In genomic region chr1:174502031-174502845, GRCm38 (mm10) we compare ENCODE assay signal across 8 mouse cellular contexts. TPM values are rescaled to one million over a fixed set of nuclear protein-coding genes. Genes with fewer than 3 reads are reported as not detected.
DNase-seq lines count a peak whose midpoint lies in the region; ATAC-seq and TF ChIP-seq lines count a peak whose summit lies in the region.

No protein-coding gene starts in this region.

- H3K4me2 ChIP-seq in midbrain, embryonic 11.5 days = peak overlapping the region; percentile 89

- 0% methylated on average over 40 of the region's 40 CpGs for WGBS in midbrain, embryonic 11.5 days

- peak overlapping the region; percentile 43 for H3K4me3 ChIP-seq in embryonic fibroblast, embryonic 13.5 days (ENCODE audit: insufficient read depth, low read length)
- peak overlapping the region; percentile 69 for H3K4me3 ChIP-seq in midbrain, embryonic 11.5 days (ENCODE audit: low read depth, low read length)

- no peak for TF ChIP-seq CTCF in embryonic fibroblast, embryonic 13.5 days (IDR thresholded peaks at IDR 0.05; ENCODE audit: borderline replicate concordance, insufficient read depth, low read length)

- H3K36me3 ChIP-seq in midbrain, embryonic 11.5 days (ENCODE audit: control insufficient read depth, insufficient read depth, low read length) = no peaks in the 10 kb centered on the region

- no peaks in the 10 kb centered on the region for H3K27me3 ChIP-seq in midbrain, embryonic 11.5 days (ENCODE audit: control insufficient read depth, insufficient read depth, low read length)

- DNase-seq in adrenal gland, adult (ENCODE audit: inconsistent age in 2 of 2, low spot score in 1 of 2) = peak; percentile 20 to 50
- no peak for DNase-seq in adrenal gland, adult 8-10 months
- peak; percentile 3 to 5 for DNase-seq in adrenal gland, postnatal 36 days
- peak; percentile 27 for DNase-seq in heart, postnatal 4 days
- peak; percentile 45 to 72 for DNase-seq in left cerebral cortex, adult 9 months (ENCODE audit: low spot score in 2 of 2)
- peak; percentile 96 for DNase-seq in midbrain, embryonic 11.5 days (ENCODE audit: low spot score, missing footprints)
- DNase-seq in spleen, postnatal 4 days (ENCODE audit: low spot score in 2 of 2) = peak; percentile 17 to 67

- H3K4me1 ChIP-seq in embryonic fibroblast, embryonic 13.5 days (ENCODE audit: control insufficient read depth, insufficient read depth, low read length) = no peaks in the 10 kb centered on the region; the same call in 1 of the 2 replicates
- peaks cover 35% of the 10 kb centered on the region for H3K4me1 ChIP-seq in midbrain, embryonic 11.5 days (ENCODE audit: control insufficient read depth, insufficient read depth, low read length)

- no peak for TF ChIP-seq POLR2A in embryonic fibroblast, embryonic 13.5 days (IDR thresholded peaks at IDR 0.05; ENCODE audit: low read depth, low read length)

- ATAC-seq in midbrain, embryonic 11.5 days (ENCODE audit: low FRiP score) = peak; percentile 50

- no peaks in the 10 kb centered on the region for H3K9me3 ChIP-seq in midbrain, embryonic 11.5 days (ENCODE audit: control insufficient read depth, low read length)

- no peak overlapping the region for H3K27ac ChIP-seq in embryonic fibroblast, embryonic 13.5 days (ENCODE audit: insufficient read depth, low read length)
- peak overlapping the region; percentile 82 for H3K27ac ChIP-seq in midbrain, embryonic 11.5 days (ENCODE audit: low read depth, low read length)

- H3K9ac ChIP-seq in midbrain, embryonic 11.5 days (ENCODE audit: low read length) = peak overlapping the region; percentile 77

RNA-seq across cellular contexts. Expression of gene Fmn2, which starts 0.6 kb away (rescaled TPM):
- total RNA-seq in adrenal gland, adult 8-10 months (2022) = 1 to 10 TPM; 5.9 to 6.7 (median 6.5) TPM
- 1 to 10 TPM; 2.1 to 2.4 TPM for total RNA-seq in adrenal gland, postnatal 36 days (2021)
- polyA plus RNA-seq in embryonic fibroblast, embryonic 13.5 days (2011; ENCODE audit: insufficient read length, low read depth, missing spikeins) = 0.40 and 0.72 TPM in 2 replicates
- total RNA-seq in heart, postnatal 4 days (2021) = under 1 TPM; 0.36 to 0.52 TPM
- polyA plus RNA-seq in midbrain, embryonic 11.5 days (2014; fragmentation: Nextera tagmentation; extraction: Ambion mirVana) = 8.2 and 9.0 TPM in 2 replicates
